15 mouse cellular contexts compared by ENCODE assay signal in the genomic region with DNA sequence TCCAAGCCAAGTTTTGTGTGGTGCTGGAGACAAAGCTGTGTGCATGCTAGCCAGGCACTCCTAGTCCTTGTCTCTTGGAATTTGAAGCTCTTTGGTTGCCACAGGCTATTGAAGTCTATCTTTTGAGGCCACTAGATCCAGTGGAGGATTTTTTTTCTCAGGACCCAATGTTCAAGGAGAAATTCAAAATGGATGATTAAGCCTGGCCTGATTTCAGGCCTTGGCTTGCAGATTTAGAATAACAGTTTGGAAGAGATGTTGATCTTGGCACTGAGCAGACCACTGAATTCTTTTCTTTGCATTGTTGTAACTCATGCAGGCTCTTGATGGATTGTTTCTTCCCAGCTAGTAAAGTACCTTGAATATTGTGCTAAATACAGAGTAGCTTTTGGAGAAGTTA.
A peak's percentile ranks its signal among the peaks of the same experiment; 100 is the strongest.
DNase-seq lines count a peak whose midpoint lies in the region; ATAC-seq and TF ChIP-seq lines count a peak whose summit lies in the region.
"Had no signal": no experiment of that assay in that cellular context is flagged by ENCODE, and none has a peak within 500 bp of the region (broad histone marks: within the 10 kb centered on the region; RNA-seq: fewer than 3 reads in every experiment).

No protein-coding gene starts in this region.

- H3K27ac ChIP-seq in heart, embryonic 13.5 days (replicated peaks), result peak overlapping the region; percentile 55
- no peak overlapping the region for H3K27ac ChIP-seq in heart, embryonic 11.5 days (ENCODE audit: low read depth, low read length)
- H3K27ac ChIP-seq in kidney, postnatal 0 days, result no peak overlapping the region
- H3K27ac ChIP-seq: embryonic facial prominence, embryonic 12.5 days; liver, embryonic 14.5 days; midbrain, embryonic 10.5 days had no signal

- 0 out of 2 replicates have a peak, but pooled peaks cover 4% of the 10 kb centered on the region for H3K9me3 ChIP-seq in heart, embryonic 13.5 days
- H3K9me3 ChIP-seq in heart, embryonic 11.5 days (replicated peaks; ENCODE audit: control insufficient read depth, low read length), result no peaks in the 10 kb centered on the region
- H3K9me3 ChIP-seq in kidney, postnatal 0 days (replicated peaks; ENCODE audit: low read length), result no peaks in the 10 kb centered on the region
- H3K9me3 ChIP-seq: embryonic facial prominence, embryonic 12.5 days; forebrain, embryonic 12.5 days; midbrain, embryonic 10.5 days had no signal

- TF ChIP-seq CTCF in kidney, postnatal 0 days (IDR thresholded peaks at IDR 0.05; ENCODE audit: low read depth), result no peak

- no peaks in the 10 kb centered on the region for H3K27me3 ChIP-seq in heart, embryonic 13.5 days (replicated peaks)
- no peaks in the 10 kb centered on the region for H3K27me3 ChIP-seq in heart, embryonic 11.5 days (ENCODE audit: control insufficient read depth, insufficient read depth, low read length)
- H3K27me3 ChIP-seq in kidney, postnatal 0 days (ENCODE audit: insufficient read depth, low read length), result no peaks in the 10 kb centered on the region
- H3K27me3 ChIP-seq: embryonic facial prominence, embryonic 12.5 days; forebrain, embryonic 12.5 days had no signal

- no peak overlapping the region for H3K9ac ChIP-seq in heart, embryonic 13.5 days
- no peak overlapping the region for H3K9ac ChIP-seq in heart, embryonic 11.5 days (ENCODE audit: low read depth, low read length)
- H3K9ac ChIP-seq in kidney, postnatal 0 days (ENCODE audit: low read depth, low read length), result no peak overlapping the region
- H3K9ac ChIP-seq: embryonic facial prominence, embryonic 12.5 days; forebrain, embryonic 12.5 days; liver, embryonic 14.5 days had no signal

- H3K4me1 ChIP-seq in heart, embryonic 13.5 days, result peaks cover 46% of the 10 kb centered on the region
- H3K4me1 ChIP-seq in heart, embryonic 11.5 days (ENCODE audit: control insufficient read depth, insufficient read depth, low read length), result peaks cover 18% of the 10 kb centered on the region
- H3K4me1 ChIP-seq in kidney, postnatal 0 days (replicated peaks; ENCODE audit: insufficient read depth, low read length), result no peaks in the 10 kb centered on the region; the same call in 1 of the 2 replicates

- no peak for ATAC-seq in heart, embryonic 13.5 days (ENCODE audit: extremely low read depth, insufficient number of reproducible peaks, low FRiP score, low TSS enrichment)
- ATAC-seq in heart, embryonic 11.5 days (replicated peaks; ENCODE audit: insufficient number of reproducible peaks, low FRiP score, low TSS enrichment), result no peak
- ATAC-seq in kidney, postnatal 0 days (replicated peaks; ENCODE audit: low FRiP score, low read depth), result no peak
- ATAC-seq: CD4-positive, CD25-positive, alpha-beta regulatory T cell, adult 4 months had no signal

- DNase-seq in kidney, postnatal 0 days (ENCODE audit: low spot score), result peak; percentile 85
- no peak for DNase-seq in kidney, adult 18-20 months
- DNase-seq in 3134 (ENCODE audit: extremely low read depth, insufficient read length, low spot score) (peak; percentile 28), NIH3T3 (ENCODE audit: low read depth) (peak; percentile 90)
- DNase-seq in cerebellum, adult 8-10 months, result no peak
- DNase-seq in testis, postnatal 10 days (ENCODE audit: low spot score), result no peak
- DNase-seq: cerebellum, adult 11 months; left cerebral cortex, postnatal 4 days had no signal

- no peak overlapping the region for H3K4me3 ChIP-seq in heart, embryonic 13.5 days
- no peak overlapping the region for H3K4me3 ChIP-seq in heart, embryonic 11.5 days (ENCODE audit: low read depth, low read length)
- no peak overlapping the region for H3K4me3 ChIP-seq in kidney, postnatal 0 days (replicated peaks; ENCODE audit: low read depth, low read length)
- H3K4me3 ChIP-seq: embryonic facial prominence, embryonic 12.5 days; forebrain, embryonic 12.5 days; midbrain, embryonic 10.5 days had no signal

- peaks cover 3% of the 10 kb centered on the region; the same call in 1 of the 2 replicates for H3K36me3 ChIP-seq in heart, embryonic 13.5 days
- no peaks in the 10 kb centered on the region for H3K36me3 ChIP-seq in heart, embryonic 11.5 days (ENCODE audit: control insufficient read depth, insufficient read depth, low read length)
- H3K36me3 ChIP-seq in kidney, postnatal 0 days (ENCODE audit: insufficient read depth, low read length), result no peaks in the 10 kb centered on the region
- H3K36me3 ChIP-seq: embryonic facial prominence, embryonic 12.5 days; forebrain, embryonic 12.5 days had no signal

- H3K4me2 ChIP-seq in heart, embryonic 13.5 days, result no peak overlapping the region
- no peak overlapping the region for H3K4me2 ChIP-seq in heart, embryonic 11.5 days
- H3K4me2 ChIP-seq in kidney, postnatal 0 days (ENCODE audit: low read length), result no peak overlapping the region
- H3K4me2 ChIP-seq: embryonic facial prominence, embryonic 12.5 days; forebrain, embryonic 12.5 days had no signal

Comparison
In these comparisons a context has a peak if more than half of its experiments do, and no peak if none do; other contexts are left out.
1. DNase-seq: peak in kidney, postnatal 0 days (single experiment), 3134 (single experiment) and NIH3T3 (single experiment); none in kidney, adult 18-20 months (single experiment), cerebellum, adult 8-10 months (single experiment) and testis, postnatal 10 days (single experiment).